Mouse (Mus musculus) urinary bladder, adult 2 months (tissue): ENCODE measurements around the gene Ppp1r32. TPM values are rescaled to one million over a fixed set of nuclear protein-coding genes. Genes with fewer than 3 reads are reported as not detected.

ENCODE experiments used
- DNase-seq: peaks from one replicate; pipeline ENCODE4 v3.0.0; 2022; ENCODE audit warnings: low spot score
- polyA plus RNA-seq: library from polyadenylated mRNA; depleted of rRNA; stranded (reverse); fragments of >200 nt; gene quantifications from 2 replicates; pipeline ENCODE4 v1.2.3, GENCODE M21; 2012; rRNA removed

Ppp1r32 gene
- polyA plus RNA-seq, 1 experiment: 0.26 TPM

- no peak for DNase-seq
Measured at GRCm38 (mm10) chr19:10424751-10425150, 58.0 kb downstream of the Ppp1r32 start.

Other genes with a start within 250 kb of the Ppp1r32 start
- 3.8 and 4.3 TPM in 2 replicates for gene Myrf, start 242.2 kb downstream of the Ppp1r32 start, polyA plus RNA-seq
- gene Dagla, start 178.1 kb downstream of the Ppp1r32 start, polyA plus RNA-seq: 5.5 and 6.4 TPM in 2 replicates
- 1.2 TPM in 2 replicates for gene Syt7, start 93.8 kb downstream of the Ppp1r32 start, polyA plus RNA-seq
- gene Lrrc10b, start 25.5 kb downstream of the Ppp1r32 start, polyA plus RNA-seq: 2.9 and 3.3 TPM in 2 replicates
- 61.3 and 68.7 TPM in 2 replicates for gene Cpsf7, start 42.3 kb upstream of the Ppp1r32 start, polyA plus RNA-seq
- gene Sdhaf2, start 43.2 kb upstream of the Ppp1r32 start, polyA plus RNA-seq: 50.8 and 52.0 TPM in 2 replicates
- 25.0 and 35.7 TPM in 2 replicates for gene Tmem216, start 73.3 kb upstream of the Ppp1r32 start, polyA plus RNA-seq
- 30.8 and 35.8 TPM in 2 replicates for gene Cyb561a3, start 94.2 kb upstream of the Ppp1r32 start, polyA plus RNA-seq
- 15.8 and 19.2 TPM in 2 replicates for gene Tmem138, start 94.4 kb upstream of the Ppp1r32 start, polyA plus RNA-seq
- gene Ddb1, start 122.4 kb upstream of the Ppp1r32 start, polyA plus RNA-seq: 149 and 160 TPM in 2 replicates
- 11.1 and 11.9 TPM in 2 replicates for gene Tkfc, start 122.7 kb upstream of the Ppp1r32 start, polyA plus RNA-seq
- 0.07 and 0.12 TPM in 2 replicates for gene Vwce, start 151.3 kb upstream of the Ppp1r32 start, polyA plus RNA-seq
- gene Pga5, start 195.1 kb upstream of the Ppp1r32 start, polyA plus RNA-seq: 0.08 TPM in 1 of 2 replicates, not detected in the other
- gene Vps37c, start 205.8 kb upstream of the Ppp1r32 start, polyA plus RNA-seq: 14.5 and 17.5 TPM in 2 replicates